Mouse (Mus musculus) heart, adult 8-10 months (tissue): ENCODE data around the gene Cyp4a31. TPM values are rescaled to one million over a fixed set of nuclear protein-coding genes. Genes with fewer than 3 reads are reported as not detected.
"Not testable (repeated sequence)": the region's sequence is repeated elsewhere in the genome, so short reads cannot be mapped to it uniquely, and the experiment has no call there.

Experiments
- DNase-seq: peaks from one replicate; pipeline ENCODE4 v3.0.0; 2022; ENCODE audit warnings: low spot score
- total RNA-seq, 4 experiments: library from RNA; stranded (reverse); gene quantifications; 2 replicates each; pipeline ENCODE4 v1.2.4; 2022

The Cyp4a31 gene
- total RNA-seq = not detected

GRCm38 (mm10) chr4:115563401-115563800, at the start of gene Cyp4a31:
Gene Cyp4a31, plus strand, starts transcription at chr4:115563649.
- DNase-seq = no peak

GRCm38 (mm10) chr4:115513964-115514363, 49.5 kb upstream of the Cyp4a31 start:
- not testable (repeated sequence) for DNase-seq

- not testable (repeated sequence) for DNase-seq
Observed at GRCm38 (mm10) chr4:115518000-115518399, 45.4 kb upstream of the Cyp4a31 start, which contains the start of gene Cyp4a10. Gene Cyp4a10, plus strand, starts transcription at chr4:115518264.

GRCm38 (mm10) chr4:115519444-115519843, 44.0 kb upstream of the Cyp4a31 start:
- no peak for DNase-seq

GRCm38 (mm10) chr4:115521766-115522165, 41.7 kb upstream of the Cyp4a31 start:
- DNase-seq = no peak

- no peak for DNase-seq
Observed at GRCm38 (mm10) chr4:115545101-115545500, 18.3 kb upstream of the Cyp4a31 start.

GRCm38 (mm10) chr4:115546141-115546828, 17.2 kb upstream of the Cyp4a31 start:
- peak; percentile 39 for DNase-seq

GRCm38 (mm10) chr4:115552726-115553125, 10.7 kb upstream of the Cyp4a31 start:
- DNase-seq = no peak

GRCm38 (mm10) chr4:115555513-115555912, 7.9 kb upstream of the Cyp4a31 start:
- no peak for DNase-seq

- no peak for DNase-seq
Observed at GRCm38 (mm10) chr4:115557861-115558561, 5.4 kb upstream of the Cyp4a31 start.

- not testable (repeated sequence) for DNase-seq
Observed at GRCm38 (mm10) chr4:115561236-115561635, 2.2 kb upstream of the Cyp4a31 start.

- DNase-seq = not testable (repeated sequence)
Observed at GRCm38 (mm10) chr4:115564469-115565225, 1.2 kb downstream of the Cyp4a31 start.

- no peak for DNase-seq
Observed at GRCm38 (mm10) chr4:115575255-115575654, 11.8 kb downstream of the Cyp4a31 start.

- DNase-seq = no peak
Observed at GRCm38 (mm10) chr4:115575776-115576175, 12.3 kb downstream of the Cyp4a31 start.

GRCm38 (mm10) chr4:115583036-115583435, 19.6 kb downstream of the Cyp4a31 start:
- DNase-seq = no peak

GRCm38 (mm10) chr4:115596357-115596756, 32.9 kb downstream of the Cyp4a31 start:
- DNase-seq = no peak

- DNase-seq = no peak
Observed at GRCm38 (mm10) chr4:115596824-115597336, 33.4 kb downstream of the Cyp4a31 start.

GRCm38 (mm10) chr4:115600611-115601010, 37.2 kb downstream of the Cyp4a31 start, which contains the start of gene Cyp4a32:
Gene Cyp4a32, plus strand, starts transcription at chr4:115600969.
- DNase-seq = not testable (repeated sequence)

- no peak for DNase-seq
Observed at GRCm38 (mm10) chr4:115614005-115614404, 50.6 kb downstream of the Cyp4a31 start.

GRCm38 (mm10) chr4:115625560-115625959, 62.1 kb downstream of the Cyp4a31 start:
- not testable (repeated sequence) for DNase-seq
